Mouse (Mus musculus): ENCODE measurements around the gene Gm21973. TPM values are rescaled to one million over a fixed set of nuclear protein-coding genes. Genes with fewer than 3 reads are reported as not detected.

The Gm21973 gene
- polyA plus RNA-seq, 1 experiment from 2014 or later, result not detected

DNA sequence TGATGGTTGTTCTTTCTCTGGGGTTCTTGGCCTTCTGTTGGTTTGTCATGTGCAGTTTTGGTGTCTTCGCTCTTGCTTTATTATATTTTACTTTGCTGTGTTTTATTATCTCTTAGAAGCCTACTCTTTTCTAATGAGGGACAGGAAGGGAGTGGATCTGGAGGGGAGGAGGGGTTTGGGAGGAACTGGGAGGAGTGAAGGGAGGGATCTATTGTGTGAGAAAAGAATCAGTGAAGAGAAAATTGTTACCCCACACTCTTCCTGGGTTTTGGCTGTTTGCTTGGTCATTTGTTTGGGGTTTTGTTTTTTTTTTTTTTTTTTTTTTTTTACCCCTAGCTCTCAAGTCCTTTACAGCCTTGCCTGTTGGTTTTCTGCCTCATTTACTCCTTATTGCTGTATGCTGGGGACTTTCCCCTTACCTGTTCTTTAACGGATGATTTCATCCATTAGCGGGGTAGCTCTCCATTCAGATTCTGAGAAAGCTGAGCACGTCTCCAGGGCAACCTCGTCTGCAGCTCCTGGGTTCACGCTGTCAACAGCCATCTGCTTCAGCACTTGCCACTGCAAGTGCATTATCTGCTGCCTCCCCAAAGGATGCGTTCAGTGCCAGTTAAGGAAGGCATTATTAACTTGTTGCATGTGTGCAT lies 96.1 kb downstream of the Gm21973 start:
- DNase-seq (ENCODE audit: low spot score) (peak; percentile 66), ATAC-seq (ENCODE audit: low read depth) (peak; percentile 73)
- Histone ChIP-seq H3K4me2 (ENCODE audit: low read depth, low read length) (no peak overlapping the region), H3K4me3 (ENCODE audit: low read depth, low read length) (no peak overlapping the region), H3K4me1 (ENCODE audit: control insufficient read depth, insufficient read depth, low read length) (no peaks in the 10 kb centered on the region), H3K9ac (ENCODE audit: low read depth, low read length) (no peak overlapping the region), H3K9me3 (ENCODE audit: control insufficient read depth, low read length) (no peaks in the 10 kb centered on the region), H3K36me3 (ENCODE audit: control insufficient read depth, insufficient read depth, low read length) (no peaks in the 10 kb centered on the region), H3K27ac (replicated peaks; ENCODE audit: low read depth, low read length) (no peak overlapping the region), H3K27me3 (replicated peaks; ENCODE audit: control insufficient read depth, insufficient read depth, low read length) (no peaks in the 10 kb centered on the region)
- WGBS, result 26% methylated on average over 7 of the region's 7 CpGs

DNA sequence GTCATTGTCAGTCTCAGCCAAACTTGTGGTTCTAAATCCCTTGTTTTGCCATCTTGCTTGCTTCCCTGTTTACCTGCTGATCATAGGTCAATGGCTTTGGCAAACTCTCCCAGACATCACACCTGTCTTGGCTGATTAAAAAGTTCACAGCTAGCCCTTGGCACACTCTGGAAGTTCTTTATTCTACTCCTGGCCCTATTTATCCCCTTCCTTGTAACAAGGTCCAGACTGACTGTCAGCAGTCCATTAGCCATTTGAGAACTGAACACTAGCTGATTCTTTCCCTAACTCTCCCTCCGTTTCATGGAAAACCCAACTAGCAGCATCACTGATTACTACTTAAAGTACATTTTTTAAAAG lies 96.6 kb downstream of the Gm21973 start:
- no peak overlapping the region for H3K4me3 ChIP-seq (ENCODE audit: low read depth, low read length)
- H3K9ac ChIP-seq (ENCODE audit: low read depth, low read length), result no peak overlapping the region
- no peaks in the 10 kb centered on the region for H3K9me3 ChIP-seq (ENCODE audit: control insufficient read depth, low read length)
- DNase-seq (ENCODE audit: low spot score) (no peak), ATAC-seq (ENCODE audit: low read depth) (no peak)
- H3K4me1 ChIP-seq (ENCODE audit: control insufficient read depth, insufficient read depth, low read length), result no peaks in the 10 kb centered on the region
- no peak overlapping the region for H3K27ac ChIP-seq (replicated peaks; ENCODE audit: low read depth, low read length)
- H3K4me2 ChIP-seq (ENCODE audit: low read depth, low read length), result no peak overlapping the region
- H3K36me3 ChIP-seq (ENCODE audit: control insufficient read depth, insufficient read depth, low read length), result no peaks in the 10 kb centered on the region
- no peaks in the 10 kb centered on the region for H3K27me3 ChIP-seq (replicated peaks; ENCODE audit: control insufficient read depth, insufficient read depth, low read length)
- 76% methylated on average over 1 of the region's 1 CpGs for WGBS

Other genes with a start within 250 kb of the Gm21973 start
- 1.4 and 1.7 TPM in 2 replicates for gene Prlr, start 148.1 kb upstream of the Gm21973 start, polyA plus RNA-seq (2014; fragmentation: Nextera tagmentation; extraction: Ambion mirVana)
- not detected in 2 replicates for gene Agxt2, start 33.2 kb downstream of the Gm21973 start, polyA plus RNA-seq (2014; fragmentation: Nextera tagmentation; extraction: Ambion mirVana)
- 13.6 and 15.9 TPM in 2 replicates for gene Dnajc21, start 145.1 kb downstream of the Gm21973 start, polyA plus RNA-seq (2014; fragmentation: Nextera tagmentation; extraction: Ambion mirVana)
- gene Brix1, start 160.6 kb downstream of the Gm21973 start, polyA plus RNA-seq (2014; fragmentation: Nextera tagmentation; extraction: Ambion mirVana), result 101 and 110 TPM in 2 replicates
- gene Rad1, start 160.6 kb downstream of the Gm21973 start, polyA plus RNA-seq (2014; fragmentation: Nextera tagmentation; extraction: Ambion mirVana), result 10.1 and 10.7 TPM in 2 replicates
- 0.08 and 0.13 TPM in 2 replicates for gene Ttc23l, start 233.3 kb downstream of the Gm21973 start, polyA plus RNA-seq (2014; fragmentation: Nextera tagmentation; extraction: Ambion mirVana)

Measured in embryonic facial prominence, embryonic 14.5 days (tissue).